Mouse (Mus musculus) limb, embryonic 14.5 days (tissue): ENCODE data around the gene Pde4b. TPM values are rescaled to one million over a fixed set of nuclear protein-coding genes. Genes with fewer than 3 reads are reported as not detected.
A peak's percentile ranks its signal among the peaks of the same experiment; 100 is the strongest.

Experiments used
- ATAC-seq: fragments of 200-750 bp; cut with Nextera tagmentation; 2 replicates; pipeline ENCODE4 v1.8.0; 2017; ENCODE audit warnings: low read depth, moderate number of reproducible peaks, moderate TSS enrichment; ENCODE audit not compliant: low FRiP score
- DNase-seq: peaks from one replicate; pipeline ENCODE4 v3.0.0-alpha.2; 2015; ENCODE audit warnings: low spot score
- H3K27ac ChIP-seq: fragments of 300-500 bp; sonication (generic); replicated peaks from 2 replicates; pipeline ENCODE4 v1.5.1; 2014; ENCODE audit warnings: low read depth, mild to moderate bottlenecking, low read length, moderate library complexity, mixed read lengths
- H3K27me3 ChIP-seq: fragments of 300-500 bp; sonication (generic); 2 replicates; pipeline ENCODE4 v1.6.1; 2014; ENCODE audit warnings: low read length, mixed read lengths; ENCODE audit not compliant: control insufficient read depth, insufficient read depth
- H3K36me3 ChIP-seq: fragments of 300-500 bp; sonication (generic); 2 replicates; pipeline ENCODE4 v1.6.1; 2014; ENCODE audit warnings: mild to moderate bottlenecking, low read length, moderate library complexity, mixed read lengths; ENCODE audit not compliant: control insufficient read depth, insufficient read depth
- H3K4me1 ChIP-seq: fragments of 300-500 bp; sonication (generic); 2 replicates; pipeline ENCODE4 v1.6.1; 2014; ENCODE audit warnings: antibody characterized with exemption, low read length, mixed read lengths; ENCODE audit not compliant: control insufficient read depth, insufficient read depth
- H3K4me2 ChIP-seq: fragments of 300-500 bp; sonication (generic); replicated peaks from 2 replicates; pipeline ENCODE4 v1.6.1; 2014; ENCODE audit warnings: low read depth, mild to moderate bottlenecking, low read length, moderate library complexity; ENCODE audit not compliant: severe bottlenecking
- H3K4me3 ChIP-seq: fragments of 300-500 bp; sonication (generic); replicated peaks from 2 replicates; pipeline ENCODE4 v1.5.1; 2014; ENCODE audit warnings: low read length
- H3K9ac ChIP-seq: fragments of 300-500 bp; sonication (generic); 2 replicates; pipeline ENCODE4 v1.6.1; 2014; ENCODE audit warnings: mild to moderate bottlenecking, low read depth, low read length, moderate library complexity; ENCODE audit not compliant: severe bottlenecking
- H3K9me3 ChIP-seq: fragments of 300-500 bp; sonication (generic); 2 replicates; pipeline ENCODE4 v1.6.1; 2016; ENCODE audit warnings: low read length; ENCODE audit not compliant: control insufficient read depth
- POLR2A ChIP-seq: fragments of 200-500 bp; IDR thresholded peaks from 2 replicates; pipeline ENCODE4 v1.8.0; 2012; ENCODE audit warnings: inconsistent platforms, mild to moderate bottlenecking, moderate library complexity, borderline replicate concordance; ENCODE audit not compliant: insufficient read depth, insufficient read length; ENCODE audit errors: extremely low read depth
- WGBS: fragments of 180-500 bp; shearing (Covaris S2); extraction: QIAGEN DNeasy Blood & Tissue Kit; methylation state at CpG from one replicate; pipeline ENCODE4 v1.1.7; 2014; 5-methylcytosine and 5-hydroxymethylcytosine counted together
- polyA plus RNA-seq, 2 experiments: library from polyadenylated mRNA; depleted of rRNA in 1 of 2; stranded (reverse) in 1 of 2; unstranded in 1 of 2; fragments of >200 nt; fragmentation: Nextera tagmentation in 1 of 2; extraction: Ambion mirVana in 1 of 2; gene quantifications; 2 replicates each; pipeline versions ENCODE4 v1.2.1 to v1.2.3; 2012 to 2014

Gene Pde4b
- polyA plus RNA-seq, 2 experiments: 14.4 to 18.3 TPM

- Histone ChIP-seq H3K4me1 (peaks cover 33% of the 10 kb centered on the region), H3K9me3 (no peaks in the 10 kb centered on the region), H3K4me2 (no peak overlapping the region), H3K27ac (no peak overlapping the region), H3K4me3 (no peak overlapping the region), H3K36me3 (no peaks in the 10 kb centered on the region), H3K27me3 (no peaks in the 10 kb centered on the region), H3K9ac (no peak overlapping the region)
- ATAC-seq: no peak
- DNase-seq: no peak
- 62% methylated on average over 5 of the region's 5 CpGs for WGBS
- no peak for TF ChIP-seq POLR2A
Measured at GRCm38 (mm10) chr4:102495001-102495400, 407.7 kb downstream of the Pde4b start.

GRCm38 (mm10) chr4:102495474-102495873, 408.1 kb downstream of the Pde4b start:
- WGBS: 47% methylated on average over 5 of the region's 5 CpGs

DNA sequence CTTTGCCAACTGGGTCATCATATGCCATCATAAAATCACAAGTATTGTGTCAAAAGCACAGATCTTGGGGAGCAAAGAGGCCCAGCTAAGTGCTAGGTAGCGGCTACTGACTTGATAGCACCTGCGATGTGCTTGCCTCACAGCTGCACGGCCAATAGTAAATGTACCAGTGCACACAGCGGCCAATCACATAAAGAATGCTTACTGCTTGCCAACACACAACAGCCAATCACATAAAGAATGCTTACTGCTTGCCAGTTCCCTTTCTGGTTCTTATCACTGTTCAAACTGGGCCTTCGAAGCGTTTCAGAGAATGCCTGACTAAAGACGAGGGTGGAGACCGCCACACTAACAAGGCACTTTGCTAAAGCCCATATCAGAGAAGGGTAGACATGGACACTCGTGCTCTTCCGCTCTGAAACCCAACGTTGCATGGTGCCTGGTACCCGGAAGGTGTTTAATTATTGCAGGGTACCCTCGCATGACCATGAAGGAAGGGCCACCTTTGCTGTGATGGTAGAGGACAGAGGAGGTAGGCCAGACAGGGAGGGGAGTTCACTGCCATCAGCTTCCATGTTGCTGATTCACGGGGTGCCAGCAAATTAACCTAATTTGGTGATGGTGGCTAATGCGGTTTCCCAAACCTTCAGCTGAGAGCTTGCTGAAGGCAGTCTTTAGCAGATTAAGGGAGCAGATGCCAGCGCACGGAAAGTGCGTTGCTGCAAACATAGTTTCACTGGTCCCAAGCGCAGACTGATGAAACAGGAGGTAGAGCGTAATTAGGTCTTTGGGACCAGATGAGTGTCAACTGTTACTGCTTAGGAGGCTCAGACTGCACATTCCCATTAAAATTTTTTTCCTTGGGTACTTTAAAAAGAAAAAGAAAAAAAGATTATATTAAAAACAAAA, 409.2 kb downstream of the Pde4b start:
- ATAC-seq (no peak), DNase-seq (no peak)
- no peak for TF ChIP-seq POLR2A
- 61% methylated on average over 20 of the region's 20 CpGs for WGBS
- no peak overlapping the region; the same call in 1 of the 2 replicates for H3K27ac ChIP-seq
- no peaks in the 10 kb centered on the region for H3K27me3 ChIP-seq
- no peak overlapping the region for H3K9ac ChIP-seq
- no peak overlapping the region for H3K4me2 ChIP-seq
- H3K4me3 ChIP-seq: no peak overlapping the region
- peaks cover 42% of the 10 kb centered on the region for H3K4me1 ChIP-seq
- no peaks in the 10 kb centered on the region for H3K9me3 ChIP-seq
- H3K36me3 ChIP-seq: no peaks in the 10 kb centered on the region

More at GRCm38 (mm10) chr4:102495474-102495873, 408.1 kb downstream of the Pde4b start:
- no peak for TF ChIP-seq POLR2A
- no peaks in the 10 kb centered on the region for H3K9me3 ChIP-seq
- H3K4me1 ChIP-seq: peaks cover 33% of the 10 kb centered on the region
- H3K36me3 ChIP-seq: no peaks in the 10 kb centered on the region
- H3K4me2 ChIP-seq: no peak overlapping the region
- H3K4me3 ChIP-seq: no peak overlapping the region
- no peak overlapping the region for H3K9ac ChIP-seq
- DNase-seq: peak; percentile 69
- ATAC-seq: no peak
- H3K27ac ChIP-seq: no peak overlapping the region
- H3K27me3 ChIP-seq: no peaks in the 10 kb centered on the region

DNA sequence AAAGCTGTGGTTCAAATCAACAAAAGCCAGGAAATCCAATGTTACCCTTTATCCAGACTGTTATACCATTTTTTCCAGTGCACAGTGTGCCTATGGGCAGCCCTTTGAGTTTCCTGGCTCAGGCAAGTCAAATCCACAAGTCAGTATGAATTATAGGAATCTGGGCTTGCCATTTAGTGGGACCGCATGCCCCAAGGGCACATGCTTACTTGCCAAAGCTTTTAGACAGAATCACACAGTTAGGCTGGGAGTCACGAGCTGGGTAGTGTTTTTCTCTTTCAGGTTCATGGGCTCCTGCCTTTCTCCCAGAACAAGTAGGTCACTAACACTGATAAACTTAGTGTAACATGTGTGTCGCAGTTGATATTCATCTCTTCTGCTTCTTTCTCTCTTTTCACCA, 409.9 kb downstream of the Pde4b start:
- H3K4me3 ChIP-seq: no peak overlapping the region
- no peaks in the 10 kb centered on the region for H3K9me3 ChIP-seq
- H3K4me2 ChIP-seq: no peak overlapping the region
- H3K4me1 ChIP-seq: peaks cover 41% of the 10 kb centered on the region
- H3K9ac ChIP-seq: no peak overlapping the region
- no peaks in the 10 kb centered on the region for H3K36me3 ChIP-seq
- no peak overlapping the region for H3K27ac ChIP-seq
- no peak for TF ChIP-seq POLR2A
- no peaks in the 10 kb centered on the region for H3K27me3 ChIP-seq
- DNase-seq (no peak), ATAC-seq (no peak)
- WGBS: 62% methylated on average over 3 of the region's 3 CpGs

DNA sequence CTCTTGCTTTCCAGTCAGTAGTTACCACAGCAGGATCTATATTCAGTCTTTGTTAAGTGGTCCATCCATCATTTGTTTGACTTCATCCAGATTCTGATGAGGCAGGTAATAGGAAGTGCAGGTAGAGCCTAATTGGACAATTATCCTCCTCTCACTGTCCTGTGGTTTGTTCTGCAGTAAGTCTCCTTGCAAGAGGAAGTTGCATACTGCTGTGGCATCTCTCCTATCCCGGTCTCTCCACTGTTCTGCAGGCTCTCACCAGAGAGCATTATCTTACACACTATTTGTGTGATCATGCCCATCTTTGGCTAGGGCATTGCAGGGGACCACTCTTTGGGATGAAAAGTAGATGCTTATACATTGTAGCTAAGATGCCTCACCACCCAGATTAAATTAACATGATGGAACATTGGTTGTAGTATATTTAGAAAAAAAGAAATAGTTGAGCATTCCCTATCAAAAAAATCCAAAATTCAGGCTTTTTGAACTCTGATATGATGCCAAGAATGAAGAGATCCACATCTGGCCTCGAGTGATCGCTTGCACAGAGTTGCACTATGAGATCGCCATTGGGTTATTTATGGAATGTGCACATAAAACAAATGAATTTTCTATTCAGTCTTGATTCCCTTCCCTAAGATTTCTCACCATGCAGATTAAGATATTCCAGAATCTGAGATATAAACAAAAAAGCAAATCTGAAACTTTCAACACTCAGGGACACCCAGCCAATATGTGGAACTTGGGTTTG, 411.0 kb downstream of the Pde4b start:
- Histone ChIP-seq H3K36me3 (no peaks in the 10 kb centered on the region), H3K4me3 (no peak overlapping the region), H3K9ac (no peak overlapping the region), H3K4me2 (no peak overlapping the region), H3K27me3 (no peaks in the 10 kb centered on the region), H3K4me1 (peaks cover 43% of the 10 kb centered on the region), H3K9me3 (no peaks in the 10 kb centered on the region), H3K27ac (no peak overlapping the region)
- 66% methylated on average over 4 of the region's 4 CpGs for WGBS
- DNase-seq: no peak
- no peak for ATAC-seq
- no peak for TF ChIP-seq POLR2A
